Mouse (Mus musculus) megakaryocyte, adult 5-6 weeks (primary cell): ENCODE results near the gene Cmss1. TPM values are rescaled to one million over a fixed set of nuclear protein-coding genes. Genes with fewer than 3 reads are reported as not detected.

Experiments
- ATAC-seq: 2 replicates; pipeline ENCODE4 v1.8.0; 2016; ENCODE audit warnings: mild to moderate bottlenecking, inconsistent platforms; ENCODE audit not compliant: poor library complexity, severe bottlenecking
- total RNA-seq, 2 experiments: library from RNA; stranded (forward) in 1 of 2; stranded (reverse) in 1 of 2; fragments of 153-499, 151-499 nt in 1 of 2; fragments of 221-1000, 200-1000 nt in 1 of 2; gene quantifications; 2 replicates each; pipeline versions ENCODE4 v1.2.3 to v1.2.4; 2015 to 2017

The Cmss1 gene
- total RNA-seq, 2 experiments from 2014 or later = 4.6 to 18.0 TPM

DNA sequence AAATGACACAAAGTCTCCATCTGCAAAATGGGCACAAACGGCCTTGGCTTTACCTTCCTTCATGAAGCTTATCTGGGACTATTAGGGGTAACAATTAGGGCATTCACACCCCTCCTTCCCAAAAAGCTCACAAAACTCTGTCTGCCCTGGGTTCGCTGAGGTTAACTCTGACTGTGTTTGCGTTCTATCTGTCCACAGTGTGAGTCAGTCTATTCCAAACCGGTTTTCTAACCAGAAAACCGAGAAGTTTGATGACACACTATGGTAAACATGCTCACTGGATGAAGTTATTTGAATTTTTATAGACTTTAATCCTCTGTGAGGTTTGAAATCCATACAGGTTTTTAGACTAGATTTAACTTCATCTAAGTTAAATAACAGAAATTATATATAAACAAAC lies 81.6 kb downstream of the Cmss1 start:
- no peak for ATAC-seq

DNA sequence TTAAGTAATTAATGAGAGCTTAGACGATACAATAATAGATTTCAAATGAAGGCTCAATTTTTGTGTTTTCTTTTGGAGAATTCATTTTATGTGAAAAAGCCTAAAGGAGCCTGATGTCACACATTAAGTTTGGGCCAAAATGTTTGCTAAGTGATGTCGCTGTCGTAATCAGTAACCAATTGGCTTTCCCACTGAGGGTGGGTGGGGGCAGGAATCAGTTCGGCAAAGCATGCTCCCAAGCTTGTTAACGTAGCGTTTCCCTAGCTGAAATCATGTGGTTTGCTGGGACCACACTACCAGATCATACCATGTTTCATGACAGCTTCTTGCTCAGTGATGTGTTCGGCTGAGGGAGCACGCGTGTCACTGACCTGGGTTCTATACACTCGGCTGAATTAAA lies 91.0 kb downstream of the Cmss1 start:
- no peak for ATAC-seq

- no peak for ATAC-seq
Measured at GRCm38 (mm10) chr16:57514371-57514770, 92.3 kb downstream of the Cmss1 start.

DNA sequence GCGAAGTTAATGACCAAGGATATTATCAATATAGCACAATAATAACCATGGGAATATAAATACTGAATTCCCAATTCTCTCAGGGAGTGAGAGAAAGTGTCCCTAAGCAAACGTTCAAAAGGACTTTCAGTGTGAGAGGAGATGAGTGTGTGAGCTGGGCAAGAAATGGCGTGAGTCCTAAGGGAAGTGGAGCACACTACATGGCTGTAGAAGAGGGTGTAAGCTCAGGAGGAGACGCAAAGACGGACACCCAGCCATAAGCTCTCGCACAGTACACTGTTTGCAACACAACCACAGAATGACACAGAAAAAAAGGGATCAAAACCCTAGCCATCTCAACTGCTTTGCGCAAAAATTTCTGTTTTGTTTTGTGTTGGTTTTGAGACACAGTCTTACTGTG lies 93.1 kb downstream of the Cmss1 start:
- no peak for ATAC-seq

DNA sequence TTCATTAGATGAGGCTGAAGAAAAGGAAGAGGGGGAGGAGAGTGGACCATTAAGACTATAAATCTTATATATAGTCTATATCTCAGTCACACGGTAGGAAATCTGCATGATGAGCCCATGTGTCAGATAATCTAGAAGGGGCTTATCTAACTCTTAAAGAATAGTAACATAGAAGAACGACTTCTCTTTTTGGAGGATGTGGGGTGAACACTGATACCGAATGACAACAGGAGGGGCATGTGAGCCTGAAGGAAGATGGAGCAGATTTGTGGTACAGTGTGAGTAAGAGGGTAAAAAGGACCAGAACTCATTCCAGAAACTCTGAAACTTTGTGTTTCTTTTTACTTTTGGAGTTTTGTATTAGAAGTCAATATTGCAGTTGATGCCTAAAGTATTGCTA lies 97.6 kb downstream of the Cmss1 start:
- no peak for ATAC-seq

- no peak for ATAC-seq
Measured at GRCm38 (mm10) chr16:57508351-57508750, 98.3 kb downstream of the Cmss1 start.

DNA sequence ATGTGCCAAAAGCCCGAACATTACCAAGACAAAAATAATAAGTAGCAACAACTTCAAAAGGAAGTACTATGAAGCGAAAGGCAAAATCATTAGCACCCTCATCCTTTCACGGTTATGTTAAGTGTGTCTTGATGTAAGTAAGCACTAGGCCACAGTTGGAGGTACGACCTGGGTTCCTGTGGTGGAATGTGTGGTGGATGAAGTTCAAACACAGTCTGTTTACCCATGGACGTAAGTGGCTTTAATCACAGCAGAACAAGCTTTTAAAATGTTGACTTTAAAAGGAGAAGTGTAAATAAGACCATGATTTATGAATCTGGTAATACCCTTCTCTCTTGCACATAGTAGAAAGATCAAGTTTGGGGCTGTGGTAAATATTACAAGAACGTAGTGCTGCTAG lies 100.5 kb downstream of the Cmss1 start:
- ATAC-seq = no peak

GRCm38 (mm10) chr16:57504728-57505127 lies 101.9 kb downstream of the Cmss1 start:
- 0 out of 2 replicates have a peak, but pooled peaks have one; percentile 29 for ATAC-seq

GRCm38 (mm10) chr16:57502761-57503160 lies 103.9 kb downstream of the Cmss1 start:
- no peak for ATAC-seq

- peak; percentile 72 for ATAC-seq
Measured at GRCm38 (mm10) chr16:57502230-57502629, 104.4 kb downstream of the Cmss1 start.

- ATAC-seq = 0 out of 2 replicates have a peak, but pooled peaks have one; percentile 29
Measured at GRCm38 (mm10) chr16:57500851-57501250, 105.8 kb downstream of the Cmss1 start.

- no peak for ATAC-seq
Measured at GRCm38 (mm10) chr16:57496437-57497173, 110.1 kb downstream of the Cmss1 start.

GRCm38 (mm10) chr16:57495476-57496203 lies 111.0 kb downstream of the Cmss1 start:
- 0 out of 2 replicates have a peak, but pooled peaks have one; percentile 21 for ATAC-seq

DNA sequence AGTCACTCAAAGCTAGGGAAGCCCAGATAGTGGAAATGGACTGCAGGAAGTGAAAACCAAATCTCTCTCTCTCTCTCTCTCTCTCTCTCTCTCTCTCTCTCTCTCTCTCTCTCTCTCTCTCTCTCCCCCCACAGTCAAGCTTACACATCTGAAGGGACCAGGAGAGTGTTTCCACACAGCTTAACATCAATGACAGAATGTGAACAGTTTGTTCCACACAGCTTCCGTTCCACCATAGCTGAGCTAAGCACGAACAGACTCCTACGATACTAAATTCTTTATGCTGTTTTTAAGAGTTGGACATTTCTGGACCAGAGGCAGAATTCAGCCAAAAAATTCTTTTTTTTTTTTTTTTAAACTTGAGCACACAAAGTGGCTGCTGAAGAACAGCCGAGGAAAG lies 114.8 kb downstream of the Cmss1 start:
- no peak for ATAC-seq

DNA sequence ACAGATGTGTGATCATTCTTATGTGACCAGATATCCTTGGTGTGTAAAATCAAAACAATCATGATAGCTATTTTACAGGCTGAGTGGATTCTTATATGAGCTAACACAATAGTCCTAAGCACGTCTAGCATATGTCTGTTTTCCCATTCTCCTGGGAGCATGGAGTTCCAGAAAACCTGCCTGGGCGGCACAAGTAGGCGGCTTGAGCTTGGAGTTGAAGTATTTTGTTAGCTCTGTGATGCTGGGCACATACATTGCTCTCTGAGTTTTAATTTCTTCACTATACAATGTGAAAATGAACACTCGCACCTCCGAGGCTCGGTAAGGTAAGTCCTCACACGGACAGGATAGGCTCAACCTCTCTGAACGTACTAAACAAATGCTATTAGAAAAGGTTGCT lies 116.0 kb downstream of the Cmss1 start:
- ATAC-seq = no peak

DNA sequence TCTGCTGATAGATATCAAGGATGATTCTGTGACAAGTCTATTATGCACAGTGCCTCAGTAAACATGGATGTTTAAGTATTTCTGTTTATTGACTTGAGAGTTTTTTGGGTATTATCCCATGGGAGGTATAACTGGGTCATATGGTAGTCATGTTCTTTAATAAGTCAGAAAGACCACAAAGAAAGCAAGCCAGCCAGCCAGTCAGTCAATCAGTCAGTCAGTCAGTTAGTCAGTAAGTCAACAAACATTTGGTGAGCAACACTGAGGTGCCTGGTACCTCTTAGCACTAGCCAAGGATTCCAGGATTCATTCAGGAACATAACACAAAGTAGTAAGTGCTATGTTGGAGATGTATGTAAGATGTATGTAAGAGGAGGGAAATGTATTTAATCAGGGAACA lies 118.0 kb downstream of the Cmss1 start:
- ATAC-seq = no peak

GRCm38 (mm10) chr16:57486266-57486665 lies 120.4 kb downstream of the Cmss1 start:
- no peak for ATAC-seq

DNA sequence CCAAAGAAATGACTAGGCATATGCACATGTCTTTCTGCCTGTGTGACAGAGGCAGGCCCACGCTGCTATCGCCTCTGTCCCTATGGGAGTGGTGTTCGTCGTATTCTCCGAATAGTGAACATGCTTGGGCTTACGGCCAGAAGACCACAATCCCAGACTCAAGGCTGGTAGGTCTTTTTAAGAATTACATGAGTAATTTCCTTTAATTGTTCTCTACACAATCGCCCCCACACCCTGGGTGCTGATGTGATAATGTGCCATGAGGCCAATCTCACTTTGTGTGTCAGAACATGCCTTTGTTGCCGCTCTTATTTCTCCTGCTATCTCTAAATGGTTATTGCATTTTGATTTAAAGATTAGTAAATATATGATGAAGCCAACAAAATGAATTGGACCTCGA lies 121.4 kb downstream of the Cmss1 start:
- no peak for ATAC-seq

GRCm38 (mm10) chr16:57484043-57484795 lies 122.4 kb downstream of the Cmss1 start:
- ATAC-seq = no peak

DNA sequence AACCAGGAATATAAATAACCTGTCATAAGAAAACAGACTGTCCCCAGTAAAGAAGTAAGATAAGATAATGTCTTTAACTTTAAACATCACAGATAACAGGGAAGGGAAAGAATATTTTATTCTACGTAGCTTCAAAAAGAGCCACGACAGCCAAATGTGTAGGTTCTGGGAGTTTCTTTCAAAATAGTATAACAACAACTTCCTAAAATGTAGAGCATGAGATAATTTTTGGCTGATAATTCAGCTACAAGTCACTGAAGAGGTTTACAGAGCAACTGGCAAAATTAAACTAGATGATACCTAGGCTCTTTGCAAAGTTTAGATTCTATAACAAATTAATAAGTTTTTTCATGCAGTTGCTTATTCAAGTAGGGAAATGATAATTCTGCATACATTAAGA lies 123.2 kb downstream of the Cmss1 start:
- no peak for ATAC-seq

- no peak for ATAC-seq
Measured at GRCm38 (mm10) chr16:57482911-57483310, 123.8 kb downstream of the Cmss1 start.

GRCm38 (mm10) chr16:57482264-57482663 lies 124.4 kb downstream of the Cmss1 start:
- peak; percentile 92 for ATAC-seq
